Mouse (Mus musculus) MEL (cell line): ENCODE results near the gene Cpsf4l. TPM values are rescaled to one million over a fixed set of nuclear protein-coding genes. Genes with fewer than 3 reads are reported as not detected.

Source experiments
- DNase-seq: peaks from one replicate; pipeline ENCODE4 v3.0.0; 2011; ENCODE audit warnings: low read depth, low spot score
- H3K27ac ChIP-seq: 2 replicates; pipeline ENCODE4 v1.5.1; 2012; ENCODE audit warnings: low read depth, mild to moderate bottlenecking, control low read depth, low read length, moderate library complexity; ENCODE audit not compliant: control insufficient read depth
- H3K27me3 ChIP-seq, 2 experiments: fragments of 150-350 bp in 1 of 2; sonication (generic) in 1 of 2; 2 replicates each; pipeline ENCODE4 v1.6.1; 2012; ENCODE audit warnings: low read length in 2 of 2, mild to moderate bottlenecking in 2 of 2, improper control_type of control experiment in 1 of 2, moderate library complexity in 1 of 2; ENCODE audit not compliant: insufficient read depth in 2 of 2, control insufficient read depth in 1 of 2
- H3K36me3 ChIP-seq, 2 experiments: 2 replicates each; pipeline ENCODE4 v1.6.1; 2012 to 2014; ENCODE audit warnings: low read length in 2 of 2, improper control_type of control experiment in 1 of 2, inconsistent platforms in 1 of 2, mild to moderate bottlenecking in 1 of 2; ENCODE audit not compliant: insufficient read depth in 2 of 2, control insufficient read depth in 1 of 2
- H3K4me1 ChIP-seq, 2 experiments: fragments of 150-350 bp in 1 of 2; sonication (generic) in 1 of 2; 2 replicates each; pipeline ENCODE4 v1.6.1; 2012; ENCODE audit warnings: low read length in 2 of 2, improper control_type of control experiment in 1 of 2, mild to moderate bottlenecking in 1 of 2; ENCODE audit not compliant: insufficient read depth in 2 of 2, control insufficient read depth in 1 of 2
- H3K4me3 ChIP-seq, 2 experiments: fragments of 150-350 bp in 1 of 2; sonication (generic) in 1 of 2; 2 replicates each; pipeline ENCODE4 v1.5.1; 2012; ENCODE audit warnings: low read depth in 2 of 2, low read length in 2 of 2, mild to moderate bottlenecking in 2 of 2, moderate library complexity in 2 of 2, control low read depth in 1 of 2, improper control_type of control experiment in 1 of 2; ENCODE audit not compliant: control insufficient read depth in 1 of 2, insufficient read depth in 1 of 2
- H3K79me2 ChIP-seq: 2 replicates; pipeline ENCODE4 v1.6.1; 2012; ENCODE audit warnings: mild to moderate bottlenecking, low read length, moderate library complexity; ENCODE audit not compliant: control insufficient read depth, poor library complexity, insufficient read depth
- H3K9ac ChIP-seq: 2 replicates; pipeline ENCODE4 v1.6.1; 2012; ENCODE audit warnings: low read depth, mild to moderate bottlenecking, control low read depth, low read length, moderate library complexity; ENCODE audit not compliant: control insufficient read depth, poor library complexity, severe bottlenecking
- H3K9me3 ChIP-seq: fragments of 150-350 bp; sonication (generic); replicated peaks from 2 replicates; pipeline ENCODE4 v1.6.1; 2012; ENCODE audit warnings: mild to moderate bottlenecking, low read length, improper control_type of control experiment, moderate library complexity; ENCODE audit not compliant: insufficient read depth
- BHLHE40 ChIP-seq: IDR thresholded peaks from 2 replicates; pipeline ENCODE4 v1.6.1; 2012; ENCODE audit warnings: low read depth, mild to moderate bottlenecking, inconsistent platforms, low read length, improper control_type of control experiment, borderline replicate concordance
- CHD1 ChIP-seq: IDR thresholded peaks from 2 replicates; pipeline ENCODE4 v1.6.1; 2012; ENCODE audit warnings: low read depth, mild to moderate bottlenecking, inconsistent platforms, low read length, improper control_type of control experiment
- CHD2 ChIP-seq: IDR thresholded peaks from 2 replicates; pipeline ENCODE4 v1.6.1; 2011; ENCODE audit warnings: low read length, improper control_type of control experiment
- CTCF ChIP-seq, 3 experiments: IDR thresholded peaks in 2 of 3; conservative IDR thresholded peaks in 1 of 3; 2 replicates each; pipeline ENCODE4 v1.5.1; 2011 to 2012; ENCODE audit warnings: low read length in 3 of 3, low read depth in 2 of 3, mild to moderate bottlenecking in 2 of 3, improper control_type of control experiment in 1 of 3, inconsistent platforms in 1 of 3, mixed read lengths in 1 of 3, moderate library complexity in 1 of 3; ENCODE audit not compliant: control insufficient read depth in 1 of 3, insufficient read depth in 1 of 3, poor library complexity in 1 of 3, severe bottlenecking in 1 of 3
- E2F4 ChIP-seq: IDR thresholded peaks from 2 replicates; pipeline ENCODE4 v1.6.1; 2011; ENCODE audit warnings: low read depth, low read length, improper control_type of control experiment, borderline replicate concordance
- ELF1 ChIP-seq: IDR thresholded peaks from 2 replicates; pipeline ENCODE4 v1.6.1; 2014; ENCODE audit warnings: low read depth, mild to moderate bottlenecking, inconsistent platforms, low read length, improper control_type of control experiment, moderate library complexity
- EP300 ChIP-seq, 2 experiments: IDR thresholded peaks; 2 replicates each; pipeline ENCODE4 v1.6.1; 2011; ENCODE audit warnings: improper control_type of control experiment in 2 of 2, low read length in 2 of 2, low read depth in 1 of 2, mild to moderate bottlenecking in 1 of 2
- ETS1 ChIP-seq: IDR thresholded peaks from 2 replicates; pipeline ENCODE4 v1.6.1; 2012; ENCODE audit warnings: low read depth, mild to moderate bottlenecking, inconsistent platforms, low read length, improper control_type of control experiment, moderate library complexity
- GABPA ChIP-seq: IDR thresholded peaks from 2 replicates; pipeline ENCODE4 v1.6.1; 2012; ENCODE audit warnings: low read depth, mild to moderate bottlenecking, inconsistent platforms, low read length, improper control_type of control experiment, moderate library complexity
- GATA1 ChIP-seq: IDR thresholded peaks from 2 replicates; pipeline ENCODE4 v1.6.1; 2011; ENCODE audit warnings: low read depth, low read length, improper control_type of control experiment
- HCFC1 ChIP-seq: IDR thresholded peaks from 2 replicates; pipeline ENCODE4 v1.6.1; 2012; ENCODE audit warnings: low read depth, mild to moderate bottlenecking, inconsistent platforms, low read length, improper control_type of control experiment, moderate library complexity
- JUND ChIP-seq: IDR thresholded peaks from 2 replicates; pipeline ENCODE4 v1.6.1; 2011; ENCODE audit warnings: low read depth, mild to moderate bottlenecking, improper control_type of control experiment, low read length
- KAT2A ChIP-seq: conservative IDR thresholded peaks from 2 replicates; pipeline ENCODE4 v1.6.1; 2012; ENCODE audit warnings: low read depth, low read length, improper control_type of control experiment, inconsistent platforms
- MAFK ChIP-seq: IDR thresholded peaks from 2 replicates; pipeline ENCODE4 v1.6.1; 2011; ENCODE audit warnings: low read depth, mild to moderate bottlenecking, low read length, improper control_type of control experiment, borderline replicate concordance
- MAZ ChIP-seq: IDR thresholded peaks from 2 replicates; pipeline ENCODE4 v1.6.1; 2012; ENCODE audit warnings: low read depth, mild to moderate bottlenecking, inconsistent platforms, low read length, improper control_type of control experiment
- MXI1 ChIP-seq: IDR thresholded peaks from 2 replicates; pipeline ENCODE4 v1.6.1; 2011; ENCODE audit warnings: mild to moderate bottlenecking, low read depth, low read length, improper control_type of control experiment
- MYB ChIP-seq: IDR thresholded peaks from 2 replicates; pipeline ENCODE4 v1.6.1; 2011; ENCODE audit warnings: mild to moderate bottlenecking, low read depth, low read length, improper control_type of control experiment
- NRF1 ChIP-seq: IDR thresholded peaks from 2 replicates; pipeline ENCODE4 v1.6.1; 2014; ENCODE audit warnings: low read depth, mild to moderate bottlenecking, inconsistent platforms, low read length, improper control_type of control experiment, moderate library complexity; ENCODE audit not compliant: poor library complexity, insufficient read depth, severe bottlenecking
- POLR2AphosphoS2 ChIP-seq: IDR thresholded peaks from 2 replicates; pipeline ENCODE4 v1.6.1; 2011; ENCODE audit warnings: low read length, improper control_type of control experiment
- RAD21 ChIP-seq: IDR thresholded peaks from 2 replicates; pipeline ENCODE4 v1.6.1; 2011; ENCODE audit warnings: mild to moderate bottlenecking, low read depth, low read length, improper control_type of control experiment
- RCOR1 ChIP-seq: IDR thresholded peaks from 2 replicates; pipeline ENCODE4 v1.6.1; 2012; ENCODE audit warnings: low read depth, mild to moderate bottlenecking, inconsistent platforms, low read length, improper control_type of control experiment
- SIN3A ChIP-seq: IDR thresholded peaks from 2 replicates; pipeline ENCODE4 v1.6.1; 2012; ENCODE audit warnings: low read length, improper control_type of control experiment, inconsistent platforms
- TAL1 ChIP-seq: IDR thresholded peaks from 2 replicates; pipeline ENCODE4 v1.6.1; 2012; ENCODE audit warnings: mild to moderate bottlenecking, inconsistent platforms, low read length, moderate library complexity, mixed read lengths
- TCF12 ChIP-seq: IDR thresholded peaks from 2 replicates; pipeline ENCODE4 v1.6.1; 2014; ENCODE audit warnings: low read depth, mild to moderate bottlenecking, inconsistent platforms, low read length, improper control_type of control experiment, moderate library complexity
- USF1 ChIP-seq: IDR thresholded peaks from 2 replicates; pipeline ENCODE4 v1.6.1; 2014; ENCODE audit warnings: low read depth, mild to moderate bottlenecking, inconsistent platforms, low read length, improper control_type of control experiment, moderate library complexity
- USF2 ChIP-seq, 2 experiments: IDR thresholded peaks; 2 replicates each; pipeline ENCODE4 v1.6.1; 2011 to 2012; ENCODE audit warnings: improper control_type of control experiment in 2 of 2, low read length in 2 of 2, borderline replicate concordance in 1 of 2, inconsistent platforms in 1 of 2, low read depth in 1 of 2, mild to moderate bottlenecking in 1 of 2; ENCODE audit not compliant: insufficient read depth in 1 of 2
- ZMIZ1 ChIP-seq: IDR thresholded peaks from 2 replicates; pipeline ENCODE4 v1.6.1; 2012; ENCODE audit warnings: low read depth, mild to moderate bottlenecking, inconsistent platforms, low read length, improper control_type of control experiment, moderate library complexity
- ZNF384 ChIP-seq: IDR thresholded peaks from 2 replicates; pipeline ENCODE4 v1.6.1; 2012; ENCODE audit warnings: low read depth, mild to moderate bottlenecking, inconsistent platforms, low read length, improper control_type of control experiment
- polyA plus RNA-seq, 2 experiments: library from polyadenylated mRNA; stranded (reverse) in 1 of 2; unstranded in 1 of 2; fragments of >175 nt in 1 of 2; fragments of >200 nt in 1 of 2; gene quantifications; 2 replicates each; pipeline versions ENCODE4 v1.2.1 to v1.2.4; 2012; ENCODE audit warnings: low replicate concordance in 2 of 2, low read depth in 1 of 2; ENCODE audit not compliant: insufficient read length in 2 of 2, insufficient read depth in 1 of 2, missing spikeins in 1 of 2
- total RNA-seq: library from RNA; depleted of rRNA; stranded (reverse); fragments of 300-350 nt; gene quantifications from 2 replicates; pipeline ENCODE4 v1.2.3, GENCODE M21; 2012

Gene Cpsf4l
- total and polyA plus RNA-seq, 3 experiments: 0.70 TPM; not detected in 2

DNA sequence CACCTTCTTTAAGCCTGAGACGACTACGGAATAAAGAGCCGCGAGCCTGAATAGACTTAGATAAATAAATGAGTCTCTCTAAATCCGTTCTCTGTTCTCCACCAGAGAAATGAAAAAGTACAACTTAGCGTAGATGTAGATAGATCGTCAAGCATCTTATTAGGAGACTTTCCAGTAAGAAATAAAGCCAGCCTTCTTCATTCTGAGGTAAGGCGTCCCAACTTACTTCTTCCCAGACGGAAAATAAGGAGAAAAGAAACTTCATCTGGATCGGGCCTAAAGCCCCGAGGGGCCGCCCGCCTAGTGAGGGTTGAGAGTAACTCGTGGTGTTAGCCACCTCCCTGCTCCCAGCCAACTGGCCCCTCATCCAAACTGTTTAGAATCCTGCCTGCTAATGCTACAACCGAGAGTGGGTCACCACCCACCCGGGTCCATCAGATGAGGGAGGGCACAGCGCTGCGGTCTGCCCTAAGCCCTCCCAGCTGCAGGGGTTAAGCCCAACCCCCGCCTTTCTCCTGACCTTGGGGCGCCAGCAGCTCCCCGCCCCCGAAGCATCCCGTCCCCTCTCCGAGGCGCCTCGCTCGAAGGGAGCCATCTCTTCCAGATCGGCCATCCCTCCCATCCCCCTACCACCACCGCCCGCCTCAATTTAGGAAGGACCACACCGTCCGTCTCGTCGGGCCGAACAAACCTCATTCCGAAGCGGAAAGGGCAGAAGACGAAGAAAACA, 26.8 kb downstream of the Cpsf4l start (continued):
- TF ChIP-seq MAZ (peak; percentile 64; the same call in 1 of the 2 replicates), ZNF384 (no peak), GABPA (no peak)

DNA sequence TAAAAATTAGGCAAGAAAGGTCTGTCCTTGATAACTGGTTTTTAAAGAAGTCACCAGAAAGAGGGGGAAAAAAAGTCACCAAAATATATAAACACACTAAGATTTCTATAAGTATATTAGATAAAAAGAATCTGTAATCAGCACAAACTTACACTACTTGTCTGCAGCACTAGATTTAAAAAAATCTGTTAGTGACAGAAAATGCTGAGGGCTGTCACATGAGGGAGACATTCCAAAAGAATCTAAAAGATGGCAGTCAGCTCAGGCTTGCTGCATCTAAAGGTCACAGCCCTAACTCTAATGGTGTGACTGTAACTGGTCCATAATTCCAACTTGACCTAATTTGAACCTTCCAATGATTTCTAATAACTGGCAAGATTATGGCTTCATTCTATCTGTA, 27.8 kb downstream of the Cpsf4l start:
- Histone ChIP-seq H3K79me2 (peaks cover 84% of the 10 kb centered on the region), H3K9ac (no peak overlapping the region; the same call in 1 of the 2 replicates), H3K27ac (0 out of 2 replicates have a peak overlapping the region, but pooled peaks have one; percentile 25), H3K4me1 (peaks cover 21 to 23% of the 10 kb centered on the region in 2 experiments), H3K27me3 (no peaks in the 10 kb centered on the region), H3K9me3 (no peaks in the 10 kb centered on the region), H3K4me3 (peak overlapping the region in 1 of 2 experiments; percentile 70; a peak in 2 of 4 replicates), H3K36me3 (peaks cover 3 to 41% of the 10 kb centered on the region in 2 experiments)
- DNase-seq: peak; percentile 41
- TF ChIP-seq E2F4 (no peak), RAD21 (no peak), CHD1 (no peak), MAFK (no peak), GATA1 (0 out of 2 replicates have a peak, but pooled peaks have one; percentile 7), NRF1 (no peak), SIN3A (peak; percentile 41), ZMIZ1 (no peak), RCOR1 (peak; percentile 58; the same call in 1 of the 2 replicates), HCFC1 (no peak), GABPA (no peak), ETS1 (no peak), MXI1 (peak; percentile 58; the same call in 1 of the 2 replicates), CHD2 (no peak), BHLHE40 (no peak), USF2 (IDR thresholded peaks at IDR 0.05; ENCODE audit: borderline replicate concordance in 1 of 2, insufficient read depth in 1 of 2, low read depth in 1 of 2, low read length in 2 of 2) (no peak), POLR2AphosphoS2 (no peak), TAL1 (no peak), USF1 (peak; percentile 43; the same call in 1 of the 2 replicates), EP300 (IDR thresholded peaks at IDR 0.05; ENCODE audit: low read depth in 1 of 2, low read length in 2 of 2) (no peak), CTCF (IDR thresholded peaks at IDR 0.05 in 2 of 3, conservative IDR thresholded peaks at IDR 0.05 in 1 of 3; ENCODE audit: control insufficient read depth in 1 of 3, insufficient read depth in 1 of 3, low read depth in 2 of 3, low read length in 3 of 3, poor library complexity in 1 of 3, severe bottlenecking in 1 of 3) (no peak), ELF1 (no peak), MYB (no peak), JUND (no peak), KAT2A (no peak), ZNF384 (0 out of 2 replicates have a peak, but pooled peaks have one; percentile 13), MAZ (no peak), TCF12 (no peak)
